Mouse (Mus musculus) CD4-positive, CD25-positive, alpha-beta regulatory T cell, adult 2 months (primary cell): ENCODE results near the gene Wscd2.
A peak's percentile ranks its signal among the peaks of the same experiment; 100 is the strongest.

Source experiments
- DNase-seq: peaks from one replicate; pipeline ENCODE4 v3.0.0-alpha.2; 2012; ENCODE audit warnings: low read depth, low spot score

Wscd2 gene

GRCm38 (mm10) chr5:113485584-113486162 lies 4.5 kb upstream of the Wscd2 start:
- no peak for DNase-seq

DNA sequence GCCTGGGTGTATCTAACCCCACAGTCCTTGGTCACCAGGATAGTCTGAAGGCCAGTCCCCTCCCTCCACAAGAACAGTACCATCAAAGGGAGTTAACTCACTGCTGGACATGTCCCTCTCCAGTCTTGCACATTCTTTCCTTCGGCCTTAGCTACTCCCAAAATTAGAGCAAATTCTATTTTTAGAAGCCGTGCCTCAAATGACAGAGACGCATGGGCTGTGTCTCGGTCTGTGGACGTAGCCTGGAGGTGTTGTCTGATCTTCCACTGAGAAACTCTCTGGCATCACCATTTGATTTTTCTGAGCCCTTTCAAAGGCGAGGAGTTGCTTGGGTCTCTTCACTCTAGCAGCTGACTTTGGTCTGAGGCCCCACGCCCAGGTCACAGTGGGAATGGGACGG lies 2.3 kb upstream of the Wscd2 start:
- DNase-seq, result no peak

GRCm38 (mm10) chr5:113489617-113490016 lies 516 bp upstream of the Wscd2 start:
- DNase-seq, result no peak

GRCm38 (mm10) chr5:113490467-113491260 lies 531 bp downstream of the Wscd2 start:
- DNase-seq, result no peak

DNA sequence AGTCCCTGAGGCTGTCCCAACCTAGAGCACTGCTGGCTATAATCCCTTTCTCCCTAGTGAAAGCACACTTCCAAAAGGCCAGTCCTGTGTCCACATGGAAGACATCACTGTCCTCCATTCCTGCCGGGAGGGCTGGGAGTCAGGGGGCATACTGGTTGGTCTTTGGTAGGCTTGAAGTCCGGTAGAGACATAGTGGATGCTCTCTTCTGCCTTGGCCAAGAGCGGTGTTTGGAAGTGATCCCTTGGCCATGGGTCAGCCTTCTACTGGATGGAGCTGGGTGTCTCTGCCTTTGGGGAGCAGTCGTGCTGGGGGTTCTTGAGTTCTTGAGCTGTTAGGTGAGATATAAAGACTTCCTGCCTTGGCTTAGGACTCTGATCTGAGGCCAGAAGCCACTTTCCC lies 1.4 kb downstream of the Wscd2 start:
- DNase-seq, result no peak

GRCm38 (mm10) chr5:113491988-113492387 lies 1.9 kb downstream of the Wscd2 start:
- no peak for DNase-seq

GRCm38 (mm10) chr5:113492417-113493035 lies 2.4 kb downstream of the Wscd2 start:
- DNase-seq, result no peak

DNA sequence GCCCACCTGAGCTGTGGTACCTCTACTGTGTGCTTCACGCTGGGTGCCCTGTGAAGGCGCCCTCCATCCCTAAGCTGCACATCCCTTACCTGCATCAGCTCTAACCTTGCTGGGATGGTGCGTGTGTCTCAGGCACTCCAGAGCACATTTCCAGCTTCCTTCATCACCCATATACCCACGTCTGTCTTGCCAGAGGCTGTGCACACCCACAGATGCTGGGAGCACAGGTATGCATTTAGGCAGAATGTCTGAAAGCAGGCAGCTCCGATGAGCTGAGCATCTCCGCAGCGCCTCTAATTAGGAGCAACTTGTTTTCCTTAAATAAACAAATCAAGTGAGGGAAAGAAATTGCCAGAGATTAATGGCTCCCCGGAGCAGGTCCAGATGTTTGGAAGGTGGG lies 3.9 kb downstream of the Wscd2 start:
- no peak for DNase-seq

- DNase-seq, result no peak
Measured at GRCm38 (mm10) chr5:113496926-113497325, 6.8 kb downstream of the Wscd2 start.

DNA sequence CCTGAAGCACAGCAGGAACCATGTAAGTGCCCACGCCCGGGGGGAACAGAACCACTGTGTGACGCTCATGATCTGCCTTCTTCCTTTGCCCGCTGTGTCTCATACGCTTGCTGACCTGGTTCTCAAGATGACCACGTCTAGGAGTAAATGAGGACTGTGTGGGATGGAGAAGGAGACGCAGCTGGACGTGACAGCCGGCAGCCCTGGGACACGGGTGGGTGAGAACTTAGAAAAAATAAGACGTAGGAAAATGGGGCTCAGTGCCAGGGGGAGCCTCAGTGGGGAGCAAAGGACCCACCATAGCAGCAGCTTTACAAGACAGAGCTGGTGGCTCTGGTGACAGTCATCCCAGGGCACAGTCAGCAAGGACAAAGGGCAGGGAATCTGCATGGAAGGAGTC lies 9.3 kb downstream of the Wscd2 start:
- DNase-seq, result no peak

- no peak for DNase-seq
Measured at GRCm38 (mm10) chr5:113503276-113503675, 13.1 kb downstream of the Wscd2 start.

DNA sequence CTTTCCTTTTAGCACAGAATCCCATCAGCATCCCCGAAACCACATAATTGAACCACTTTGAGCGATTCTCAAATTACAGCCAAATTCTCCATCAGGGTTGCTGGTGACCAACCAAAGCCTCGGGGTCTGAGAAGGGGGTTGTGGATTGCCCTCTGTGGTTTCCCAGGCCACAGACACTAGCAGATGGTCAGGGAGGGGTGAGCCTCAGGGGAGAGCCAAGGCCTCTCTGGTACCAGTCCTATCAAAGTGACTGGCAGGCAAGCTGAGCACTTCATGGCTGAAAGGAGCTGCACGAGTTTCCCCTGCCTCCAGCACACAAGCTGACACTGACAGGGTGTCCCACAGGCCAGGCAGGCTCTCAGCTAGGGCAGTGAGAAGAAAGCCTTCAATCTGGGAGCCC lies 14.5 kb downstream of the Wscd2 start:
- DNase-seq, result no peak

- peak; percentile 3 for DNase-seq
Measured at GRCm38 (mm10) chr5:113506065-113506464, 15.9 kb downstream of the Wscd2 start.

DNA sequence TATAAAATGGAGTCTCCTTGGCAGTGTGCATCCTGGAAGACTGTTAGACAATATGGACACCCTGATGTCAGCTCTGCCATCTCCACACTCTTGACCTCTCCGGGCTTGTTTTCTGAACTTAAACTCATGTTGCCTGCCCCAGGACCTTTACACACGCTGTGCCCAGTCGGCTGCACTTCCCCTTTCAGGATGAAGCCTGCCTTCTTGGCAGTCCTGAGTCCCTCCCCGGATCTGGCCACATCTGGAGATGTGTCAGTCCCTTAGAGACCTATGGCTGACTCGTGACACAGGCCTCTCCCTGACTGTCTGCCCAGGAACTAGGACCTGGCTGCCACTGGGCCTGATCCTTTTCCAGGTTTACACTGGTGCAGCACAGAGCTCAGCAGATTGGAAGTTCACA lies 16.6 kb downstream of the Wscd2 start:
- no peak for DNase-seq

- no peak for DNase-seq
Measured at GRCm38 (mm10) chr5:113509167-113509566, 19.0 kb downstream of the Wscd2 start.

DNA sequence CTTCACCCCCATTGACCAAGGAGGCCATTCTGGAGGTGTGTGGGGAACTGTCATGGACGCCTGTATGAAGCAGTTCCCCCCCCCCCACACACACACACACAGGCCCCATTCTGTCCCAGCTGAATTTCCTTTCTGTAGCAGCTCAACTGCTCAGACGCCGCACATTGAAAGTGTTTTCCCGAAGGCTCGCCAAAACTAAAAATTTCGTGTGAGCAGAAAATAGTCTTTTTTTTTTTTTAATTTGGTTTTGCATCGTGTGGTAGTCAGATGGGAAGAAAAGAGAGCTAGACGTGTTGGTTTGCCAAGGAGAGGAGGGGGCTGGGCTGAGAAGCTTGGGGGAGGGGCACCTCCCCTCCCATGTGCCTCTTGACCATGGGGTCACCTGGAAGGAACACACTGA lies 23.5 kb downstream of the Wscd2 start:
- no peak for DNase-seq

GRCm38 (mm10) chr5:113514062-113514461 lies 23.9 kb downstream of the Wscd2 start:
- DNase-seq, result no peak

- DNase-seq, result no peak
Measured at GRCm38 (mm10) chr5:113516119-113516872, 26.2 kb downstream of the Wscd2 start.

DNA sequence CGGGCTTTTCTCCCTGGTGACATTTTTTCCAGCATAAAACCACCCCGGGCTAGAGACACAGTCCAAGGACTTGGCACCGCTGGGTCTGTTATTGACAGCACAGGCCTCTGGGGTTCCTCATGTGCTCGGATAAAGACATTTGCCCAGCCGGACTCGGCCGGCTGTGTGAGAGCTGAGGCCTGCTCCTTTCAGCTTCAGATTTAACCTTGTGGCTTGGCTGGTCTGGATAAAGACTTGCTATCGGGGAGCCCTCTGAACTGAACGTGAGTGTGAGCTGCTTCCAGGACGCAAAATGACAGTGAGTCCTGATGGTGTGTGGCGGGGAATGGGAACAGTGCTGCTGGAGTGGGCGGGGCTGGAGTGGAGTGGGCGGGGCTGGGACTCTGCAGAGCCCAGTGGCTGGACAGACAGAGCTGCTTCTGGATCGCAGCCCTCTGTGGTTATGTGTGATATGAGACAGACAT lies 26.8 kb downstream of the Wscd2 start:
- DNase-seq, result no peak

DNA sequence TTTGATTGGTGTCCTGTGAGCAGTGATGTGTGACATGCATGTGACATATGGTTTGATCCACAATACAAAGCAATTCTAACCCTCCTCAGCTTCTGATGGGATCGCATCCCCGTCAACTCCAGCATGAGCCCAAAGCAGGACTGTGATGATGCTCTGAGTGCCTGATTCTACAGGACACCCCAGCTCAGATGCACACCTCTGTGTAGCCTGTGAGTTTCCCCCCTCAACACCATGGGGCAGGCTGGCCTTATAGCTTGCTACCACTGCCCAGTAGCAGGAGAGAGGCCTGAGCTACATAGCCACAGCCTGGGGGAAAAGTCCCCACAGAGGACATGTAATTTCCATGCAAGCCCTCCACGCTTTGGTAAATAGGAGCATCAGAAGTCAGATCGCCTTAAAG lies 27.3 kb downstream of the Wscd2 start:
- DNase-seq, result no peak

DNA sequence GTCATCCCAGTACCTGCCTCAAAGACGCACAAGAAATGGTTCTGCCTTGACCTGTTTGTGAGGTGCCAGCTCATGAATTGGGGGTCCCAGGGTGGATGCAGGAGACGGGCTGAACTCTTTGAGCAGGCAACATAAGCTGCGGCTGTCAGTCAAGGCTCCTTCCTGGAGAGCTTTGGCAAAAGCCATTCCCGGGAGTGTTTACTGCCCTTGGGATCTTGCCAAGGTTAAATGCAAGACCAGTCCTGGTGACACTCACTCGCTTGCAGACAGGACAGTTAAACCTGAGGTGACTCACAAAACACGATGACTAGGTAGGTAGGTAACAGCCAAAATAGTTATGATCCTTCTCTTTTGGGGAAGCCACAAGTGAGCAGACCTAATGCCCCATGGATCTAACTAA lies 30.9 kb downstream of the Wscd2 start:
- DNase-seq, result no peak

DNA sequence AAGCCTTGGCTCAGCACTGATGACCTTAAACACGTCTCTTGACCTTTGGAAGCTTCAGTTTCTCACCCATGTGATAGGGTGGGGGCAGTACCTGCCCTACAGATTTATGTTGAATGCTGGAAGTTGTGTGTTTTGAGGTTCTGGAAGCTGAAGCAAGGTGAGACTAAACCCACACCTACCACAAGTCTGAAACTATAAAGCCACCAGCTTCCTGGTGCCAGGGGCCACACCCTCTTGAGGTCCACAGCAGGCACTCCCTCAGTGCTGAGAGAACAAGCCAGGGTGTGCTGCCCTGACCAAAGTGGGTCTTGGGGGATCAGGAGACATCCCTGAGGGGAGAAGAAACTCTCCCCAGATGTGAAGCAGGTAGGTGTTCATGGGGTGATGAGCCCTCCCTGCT lies 48.7 kb downstream of the Wscd2 start:
- DNase-seq, result peak; percentile 47
